Mouse (Mus musculus): ENCODE measurements around the gene Rhd.
"Not testable (repeated sequence)": the region's sequence is repeated elsewhere in the genome, so short reads cannot be mapped to it uniquely, and the experiment has no call there.

Rhd gene

GRCm38 (mm10) chr4:134863937-134864729, at the start of gene Rhd:
Gene Rhd, plus strand, starts transcription at chr4:134864536.
- ATAC-seq (ENCODE audit: insufficient number of reproducible peaks, low FRiP score, low TSS enrichment): no peak

GRCm38 (mm10) chr4:134817706-134818105, 46.6 kb upstream of the Rhd start:
- no peak for ATAC-seq (ENCODE audit: insufficient number of reproducible peaks, low FRiP score, low TSS enrichment)

- ATAC-seq (ENCODE audit: insufficient number of reproducible peaks, low FRiP score, low TSS enrichment): no peak
Measured at GRCm38 (mm10) chr4:134821061-134821460, 43.3 kb upstream of the Rhd start.

GRCm38 (mm10) chr4:134823560-134823959, 40.8 kb upstream of the Rhd start:
- ATAC-seq (ENCODE audit: insufficient number of reproducible peaks, low FRiP score, low TSS enrichment): no peak

GRCm38 (mm10) chr4:134825864-134826263, 38.5 kb upstream of the Rhd start:
- ATAC-seq (ENCODE audit: insufficient number of reproducible peaks, low FRiP score, low TSS enrichment): not testable (repeated sequence)

- ATAC-seq (ENCODE audit: insufficient number of reproducible peaks, low FRiP score, low TSS enrichment): no peak
Measured at GRCm38 (mm10) chr4:134826348-134826747, 38.0 kb upstream of the Rhd start.

- no peak for ATAC-seq (ENCODE audit: insufficient number of reproducible peaks, low FRiP score, low TSS enrichment)
Measured at GRCm38 (mm10) chr4:134827806-134828205, 36.5 kb upstream of the Rhd start.

- ATAC-seq (ENCODE audit: insufficient number of reproducible peaks, low FRiP score, low TSS enrichment): no peak
Measured at GRCm38 (mm10) chr4:134831934-134832333, 32.4 kb upstream of the Rhd start.

- ATAC-seq (ENCODE audit: insufficient number of reproducible peaks, low FRiP score, low TSS enrichment): no peak
Measured at GRCm38 (mm10) chr4:134835486-134835885, 28.9 kb upstream of the Rhd start.

GRCm38 (mm10) chr4:134838221-134838620, 26.1 kb upstream of the Rhd start:
- no peak for ATAC-seq (ENCODE audit: insufficient number of reproducible peaks, low FRiP score, low TSS enrichment)

- ATAC-seq (ENCODE audit: insufficient number of reproducible peaks, low FRiP score, low TSS enrichment): not testable (repeated sequence)
Measured at GRCm38 (mm10) chr4:134838706-134839105, 25.6 kb upstream of the Rhd start.

GRCm38 (mm10) chr4:134840231-134840630, 24.1 kb upstream of the Rhd start:
- ATAC-seq (ENCODE audit: insufficient number of reproducible peaks, low FRiP score, low TSS enrichment): no peak

- no peak for ATAC-seq (ENCODE audit: insufficient number of reproducible peaks, low FRiP score, low TSS enrichment)
Measured at GRCm38 (mm10) chr4:134843566-134843965, 20.8 kb upstream of the Rhd start.

- no peak for ATAC-seq (ENCODE audit: insufficient number of reproducible peaks, low FRiP score, low TSS enrichment)
Measured at GRCm38 (mm10) chr4:134847587-134847986, 16.7 kb upstream of the Rhd start.

- ATAC-seq (ENCODE audit: insufficient number of reproducible peaks, low FRiP score, low TSS enrichment): no peak
Measured at GRCm38 (mm10) chr4:134850551-134850950, 13.8 kb upstream of the Rhd start.

GRCm38 (mm10) chr4:134851236-134851635, 13.1 kb upstream of the Rhd start:
- ATAC-seq (ENCODE audit: insufficient number of reproducible peaks, low FRiP score, low TSS enrichment): no peak

GRCm38 (mm10) chr4:134851876-134852275, 12.5 kb upstream of the Rhd start:
- no peak for ATAC-seq (ENCODE audit: insufficient number of reproducible peaks, low FRiP score, low TSS enrichment)

- ATAC-seq (ENCODE audit: insufficient number of reproducible peaks, low FRiP score, low TSS enrichment): no peak
Measured at GRCm38 (mm10) chr4:134852438-134853255, 11.7 kb upstream of the Rhd start.

GRCm38 (mm10) chr4:134853259-134853636, 11.1 kb upstream of the Rhd start, which contains the start of gene Maco1:
Gene Maco1, minus strand, starts transcription at chr4:134853345.
- ATAC-seq (ENCODE audit: insufficient number of reproducible peaks, low FRiP score, low TSS enrichment): peak; percentile 97

- peak; percentile 83 for ATAC-seq (ENCODE audit: insufficient number of reproducible peaks, low FRiP score, low TSS enrichment)
Measured at GRCm38 (mm10) chr4:134853637-134854485, 10.5 kb upstream of the Rhd start.

Measured in cerebellum, adult (tissue).